Mouse (Mus musculus): ENCODE results near the gene Ptpn14. TPM values are rescaled to one million over a fixed set of nuclear protein-coding genes. Genes with fewer than 3 reads are reported as not detected.
"Not testable (repeated sequence)": the region's sequence is repeated elsewhere in the genome, so short reads cannot be mapped to it uniquely, and the experiment has no call there.

Gene Ptpn14
- polyA plus RNA-seq (2016; fragmentation: Nextera tagmentation; extraction: Ambion mirVana) = 4.5 and 4.6 TPM in 2 replicates

GRCm38 (mm10) chr1:189727884-189728783 lies at the start of gene Ptpn14:
Gene Ptpn14 (plus strand): TSS chr1:189728268.
- no peaks in the 10 kb centered on the region for H3K36me3 ChIP-seq
- H3K9me3 ChIP-seq (replicated peaks) = no peaks in the 10 kb centered on the region
- under 1% methylated on average over 96 of the region's 98 CpGs for WGBS
- H3K27me3 ChIP-seq (ENCODE audit: low read depth, poor library complexity, severe bottlenecking) = peaks cover 51% of the 10 kb centered on the region
- DNase-seq (ENCODE audit: low spot score) = peak; percentile 87
- peaks cover 59% of the 10 kb centered on the region for H3K4me1 ChIP-seq
- H3K4me3 ChIP-seq = peak within 1 kb of the TSS; percentile 73
- H3K27ac ChIP-seq (replicated peaks) = peak within 1 kb of the TSS; percentile 88

DNA sequence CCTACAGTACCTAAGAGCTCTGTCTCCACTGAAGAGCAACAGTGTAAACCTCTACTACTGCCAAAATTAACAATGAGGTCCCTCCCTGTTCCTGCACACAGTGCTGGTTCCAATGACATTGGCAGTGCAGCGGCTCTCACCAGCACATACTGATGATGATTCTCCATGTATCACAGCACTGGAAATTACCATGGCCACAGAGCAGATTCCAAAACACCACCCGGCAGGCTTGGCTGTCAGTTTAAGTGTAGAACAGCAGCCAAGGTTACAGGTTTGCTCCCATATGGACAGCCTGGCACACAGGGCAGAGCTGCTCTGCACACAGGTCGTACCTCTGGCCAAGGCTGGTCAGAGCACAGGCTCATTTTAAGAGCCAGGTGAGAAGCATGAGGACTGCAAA lies 48.5 kb upstream of the Ptpn14 start:
- no peak for DNase-seq (ENCODE audit: low spot score)
- Histone ChIP-seq H3K27ac (replicated peaks) (no peak overlapping the region), H3K4me3 (no peak overlapping the region), H3K36me3 (peaks cover 98% of the 10 kb centered on the region), H3K4me1 (no peaks in the 10 kb centered on the region), H3K9me3 (replicated peaks) (no peaks in the 10 kb centered on the region), H3K27me3 (ENCODE audit: low read depth, poor library complexity, severe bottlenecking) (no peaks in the 10 kb centered on the region)
- 94% methylated on average over 3 of the region's 3 CpGs for WGBS

- Histone ChIP-seq H3K4me3 (no peak overlapping the region), H3K36me3 (peaks cover 62% of the 10 kb centered on the region), H3K4me1 (peaks cover 38% of the 10 kb centered on the region), H3K9me3 (replicated peaks) (no peaks in the 10 kb centered on the region), H3K27me3 (ENCODE audit: low read depth, poor library complexity, severe bottlenecking) (no peaks in the 10 kb centered on the region), H3K27ac (replicated peaks) (no peak overlapping the region)
- WGBS = 96% methylated on average over 9 of the region's 9 CpGs
- no peak for DNase-seq (ENCODE audit: low spot score)
Observed at GRCm38 (mm10) chr1:189684786-189685415, 43.2 kb upstream of the Ptpn14 start.

DNA sequence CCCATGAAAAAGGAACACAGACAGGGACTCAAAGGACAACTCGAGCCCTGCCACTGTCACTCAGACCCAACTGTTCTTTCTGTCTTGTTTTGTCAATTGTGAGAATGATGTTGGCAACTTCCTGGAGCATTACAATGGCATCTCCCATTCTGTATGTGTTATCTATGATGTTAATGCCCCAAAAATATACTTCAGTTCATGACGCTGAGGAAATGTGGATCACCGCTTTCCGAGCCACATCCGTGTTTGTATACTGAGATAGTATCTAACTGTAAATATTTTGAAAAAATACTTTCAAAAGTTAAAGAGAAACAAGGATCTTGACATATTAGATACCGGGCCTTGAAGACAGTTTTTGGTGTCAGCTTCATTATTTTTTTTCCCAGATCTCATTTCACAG lies 42.0 kb upstream of the Ptpn14 start:
- H3K4me1 ChIP-seq = peaks cover 43% of the 10 kb centered on the region
- H3K27ac ChIP-seq (replicated peaks) = no peak overlapping the region
- peak overlapping the region; percentile 94; the same call in 1 of the 2 replicates for H3K4me3 ChIP-seq
- 91% methylated on average over 6 of the region's 6 CpGs for WGBS
- peaks cover 51% of the 10 kb centered on the region for H3K36me3 ChIP-seq
- H3K27me3 ChIP-seq (ENCODE audit: low read depth, poor library complexity, severe bottlenecking) = no peaks in the 10 kb centered on the region
- DNase-seq (ENCODE audit: low spot score) = no peak
- no peaks in the 10 kb centered on the region for H3K9me3 ChIP-seq (replicated peaks)

- Histone ChIP-seq H3K4me3 (peak within 1 kb of the TSS; percentile 94), H3K36me3 (peaks cover 33% of the 10 kb centered on the region), H3K27ac (replicated peaks) (peak within 1 kb of the TSS; percentile 95), H3K9me3 (replicated peaks) (no peaks in the 10 kb centered on the region), H3K4me1 (peaks cover 47% of the 10 kb centered on the region), H3K27me3 (ENCODE audit: low read depth, poor library complexity, severe bottlenecking) (no peaks in the 10 kb centered on the region)
- WGBS = under 1% methylated on average over 55 of the region's 55 CpGs
- peak; percentile 99 for DNase-seq (ENCODE audit: low spot score)
Observed at GRCm38 (mm10) chr1:189687654-189688387, 40.2 kb upstream of the Ptpn14 start, which contains the start of gene Cenpf. Gene Cenpf (minus strand): TSS chr1:189688086.

GRCm38 (mm10) chr1:189688388-189688750 lies 39.7 kb upstream of the Ptpn14 start:
- Histone ChIP-seq H3K9me3 (replicated peaks) (no peaks in the 10 kb centered on the region), H3K36me3 (peaks cover 28% of the 10 kb centered on the region), H3K27me3 (ENCODE audit: low read depth, poor library complexity, severe bottlenecking) (no peaks in the 10 kb centered on the region), H3K4me3 (peak overlapping the region; percentile 94), H3K27ac (replicated peaks) (peak overlapping the region; percentile 95), H3K4me1 (peaks cover 47% of the 10 kb centered on the region)
- no peak for DNase-seq (ENCODE audit: low spot score)
- WGBS = under 1% methylated on average over 15 of the region's 15 CpGs

DNA sequence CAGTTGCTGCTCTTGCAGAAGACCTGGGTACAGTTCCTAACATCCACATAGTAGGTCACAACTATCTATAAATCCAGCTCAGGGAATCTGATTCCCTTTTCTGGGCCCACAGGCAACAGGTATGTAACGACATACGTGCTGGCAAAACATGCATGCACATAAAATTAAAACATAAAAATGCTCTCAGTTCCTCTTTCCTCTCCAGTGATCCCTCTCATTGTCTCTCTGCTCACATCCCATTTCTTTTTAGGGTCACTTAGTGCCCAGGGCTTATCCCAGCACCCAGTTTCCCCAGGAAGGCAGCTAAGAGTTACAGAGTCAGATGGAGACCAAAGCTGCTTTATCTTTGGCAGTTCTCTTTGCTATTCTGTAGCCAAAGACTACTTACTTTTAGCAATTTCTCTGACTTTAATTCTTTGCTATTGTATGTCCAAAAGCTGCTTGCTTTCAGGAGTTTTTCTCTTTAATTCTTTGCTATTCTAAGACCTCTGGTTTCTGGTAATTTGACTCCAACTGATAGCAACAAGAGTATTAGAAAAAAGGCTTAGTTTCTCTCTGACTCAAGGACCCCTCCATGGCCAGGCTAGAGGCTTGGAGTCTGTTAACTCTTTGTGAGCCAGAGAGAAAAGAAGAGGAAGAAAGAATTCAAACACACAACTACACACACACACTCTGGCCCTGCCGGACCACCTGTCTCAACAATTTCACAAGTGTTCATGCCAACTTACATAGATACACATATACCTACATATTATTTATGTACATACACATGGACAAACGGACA lies 38.8 kb upstream of the Ptpn14 start:
- Histone ChIP-seq H3K9me3 (replicated peaks) (no peaks in the 10 kb centered on the region), H3K27ac (replicated peaks) (peak overlapping the region; percentile 95), H3K27me3 (ENCODE audit: low read depth, poor library complexity, severe bottlenecking) (no peaks in the 10 kb centered on the region), H3K4me3 (peak overlapping the region; percentile 94), H3K36me3 (peaks cover 19% of the 10 kb centered on the region), H3K4me1 (peaks cover 47% of the 10 kb centered on the region)
- DNase-seq (ENCODE audit: low spot score) = no peak
- WGBS = 30% methylated on average over 4 of the region's 4 CpGs

DNA sequence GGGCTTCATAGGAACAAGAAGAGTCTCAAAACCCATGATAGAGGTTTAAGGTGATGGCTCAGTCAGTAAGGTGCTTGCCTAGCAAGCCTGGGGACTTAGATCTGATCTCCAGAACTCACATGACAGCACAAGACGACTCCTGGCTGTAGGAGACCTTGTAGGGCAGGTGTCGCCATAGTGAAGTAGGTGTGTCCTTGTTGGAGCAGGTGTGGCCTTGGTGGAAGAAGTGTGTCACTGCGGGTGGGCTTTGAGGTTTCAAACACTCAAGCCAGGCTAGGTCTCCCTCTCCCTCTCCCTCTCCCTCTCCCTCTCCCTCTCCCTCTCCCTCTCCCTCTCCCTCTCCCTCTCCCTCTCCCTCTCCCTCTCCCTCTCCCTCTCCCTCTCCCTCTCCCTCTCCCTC lies 35.6 kb upstream of the Ptpn14 start:
- H3K27me3 ChIP-seq (ENCODE audit: low read depth, poor library complexity, severe bottlenecking); H3K36me3 ChIP-seq; H3K27ac ChIP-seq (replicated peaks); H3K9me3 ChIP-seq (replicated peaks); DNase-seq (ENCODE audit: low spot score); H3K4me3 ChIP-seq: not testable (repeated sequence)
- H3K4me1 ChIP-seq = peaks cover 28% of the 10 kb centered on the region
- 50% methylated on average over 3 of the region's 3 CpGs for WGBS

DNA sequence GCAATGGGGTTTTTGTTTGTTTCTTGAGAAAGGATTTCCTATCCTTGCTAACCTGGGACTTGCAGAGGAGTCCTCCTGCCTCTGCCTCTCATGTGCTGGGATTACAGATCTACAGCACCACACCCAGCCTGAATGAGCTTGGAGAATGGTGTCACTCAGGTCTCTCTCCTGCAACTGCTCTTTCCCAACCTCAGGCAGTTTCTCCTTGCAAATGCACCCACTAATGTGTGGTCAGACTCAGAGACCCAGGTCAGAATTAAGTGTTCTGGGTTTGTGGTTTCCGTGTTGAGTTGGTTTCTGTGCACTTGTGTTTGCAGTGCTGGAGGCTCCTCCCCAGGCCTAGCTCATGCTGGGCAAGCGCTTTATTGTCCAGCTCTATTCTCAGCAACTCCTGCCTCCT lies 33.7 kb upstream of the Ptpn14 start:
- WGBS = 88% methylated on average over 2 of the region's 2 CpGs
- Histone ChIP-seq H3K4me3 (no peak overlapping the region), H3K27ac (replicated peaks) (no peak overlapping the region), H3K4me1 (peaks cover 14% of the 10 kb centered on the region), H3K27me3 (ENCODE audit: low read depth, poor library complexity, severe bottlenecking) (no peaks in the 10 kb centered on the region), H3K9me3 (replicated peaks) (no peaks in the 10 kb centered on the region), H3K36me3 (no peaks in the 10 kb centered on the region)
- no peak for DNase-seq (ENCODE audit: low spot score)

DNA sequence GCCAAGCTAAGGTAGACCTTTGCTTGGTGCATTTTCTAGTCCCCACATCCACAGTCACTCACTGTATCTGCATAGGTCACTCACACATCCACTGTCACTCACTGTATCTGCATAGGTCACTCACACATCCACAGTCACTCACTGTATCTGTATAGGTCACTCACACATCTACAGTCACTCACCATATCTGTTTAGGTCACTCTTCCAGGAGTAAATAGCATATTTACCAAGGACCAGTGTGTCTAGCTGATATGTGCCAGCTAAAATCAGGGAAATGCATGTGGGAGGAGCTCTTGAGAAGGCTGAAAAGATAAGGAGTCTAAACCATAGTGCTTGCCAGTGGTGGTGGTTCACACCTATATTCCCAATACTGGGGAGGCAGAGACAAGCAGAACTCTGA lies 32.7 kb upstream of the Ptpn14 start:
- Histone ChIP-seq H3K27ac (replicated peaks) (no peak overlapping the region), H3K9me3 (replicated peaks) (no peaks in the 10 kb centered on the region)

DNA sequence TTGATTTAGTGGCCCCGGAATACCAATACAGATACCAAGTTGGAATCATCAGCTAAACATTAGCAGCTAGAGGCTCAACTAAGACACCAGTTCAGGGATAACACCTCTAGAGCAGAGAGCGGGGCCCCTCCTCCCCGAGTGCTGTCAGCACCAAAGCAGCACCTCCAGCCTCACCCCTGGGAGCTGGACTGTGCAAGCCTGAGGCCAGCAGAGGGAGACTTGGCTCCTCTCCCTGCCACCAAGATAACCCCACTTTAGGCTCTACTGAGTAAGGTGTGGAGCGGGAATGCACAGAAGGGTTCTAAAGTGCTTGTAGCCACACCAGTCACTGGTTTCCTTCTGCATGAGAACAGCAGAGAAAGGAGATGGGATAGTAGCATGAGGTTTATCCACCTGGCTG lies 29.7 kb upstream of the Ptpn14 start:
- peaks cover 6% of the 10 kb centered on the region; the same call in 1 of the 2 replicates for H3K4me1 ChIP-seq
- no peaks in the 10 kb centered on the region for H3K36me3 ChIP-seq
- no peak overlapping the region for H3K4me3 ChIP-seq
- no peak for DNase-seq (ENCODE audit: low spot score)
- H3K27ac ChIP-seq (replicated peaks) = no peak overlapping the region
- H3K9me3 ChIP-seq (replicated peaks) = no peaks in the 10 kb centered on the region
- H3K27me3 ChIP-seq (ENCODE audit: low read depth, poor library complexity, severe bottlenecking) = no peaks in the 10 kb centered on the region
- WGBS = 75% methylated on average over 4 of the region's 4 CpGs

More for the DNA sequence above, 32.7 kb upstream of the Ptpn14 start:
- H3K36me3 ChIP-seq = no peaks in the 10 kb centered on the region
- no peaks in the 10 kb centered on the region for H3K27me3 ChIP-seq (ENCODE audit: low read depth, poor library complexity, severe bottlenecking)
- H3K4me1 ChIP-seq = peaks cover 4% of the 10 kb centered on the region
- no peak for DNase-seq (ENCODE audit: low spot score)
- H3K4me3 ChIP-seq = no peak overlapping the region

GRCm38 (mm10) chr1:189700186-189700585 lies 27.9 kb upstream of the Ptpn14 start:
- Histone ChIP-seq H3K27me3 (ENCODE audit: low read depth, poor library complexity, severe bottlenecking) (no peaks in the 10 kb centered on the region), H3K9me3 (replicated peaks) (no peaks in the 10 kb centered on the region), H3K4me1 (peaks cover 6% of the 10 kb centered on the region; the same call in 1 of the 2 replicates), H3K27ac (replicated peaks) (no peak overlapping the region), H3K36me3 (no peaks in the 10 kb centered on the region), H3K4me3 (no peak overlapping the region)
- 92% methylated on average over 6 of the region's 6 CpGs for WGBS
- DNase-seq (ENCODE audit: low spot score) = no peak

Data from midbrain, embryonic 10.5 days (tissue).